Mouse (Mus musculus) hematopoietic multipotent progenitor cell, adult 10-12 weeks (in vitro differentiated cells): Measurements from ENCODE around the gene Mtrf1. TPM values are rescaled to one million over a fixed set of nuclear protein-coding genes. Genes with fewer than 3 reads are reported as not detected.

Experiments
- polyA plus RNA-seq: library from polyadenylated mRNA; stranded (reverse); fragments of >175 nt; gene quantifications from 2 replicates; pipeline ENCODE4 v1.2.3, GENCODE M21; 2012; ENCODE audit warnings: low replicate concordance

Gene Mtrf1
- 0.20 and 0.33 TPM in 2 replicates for polyA plus RNA-seq

DNA sequence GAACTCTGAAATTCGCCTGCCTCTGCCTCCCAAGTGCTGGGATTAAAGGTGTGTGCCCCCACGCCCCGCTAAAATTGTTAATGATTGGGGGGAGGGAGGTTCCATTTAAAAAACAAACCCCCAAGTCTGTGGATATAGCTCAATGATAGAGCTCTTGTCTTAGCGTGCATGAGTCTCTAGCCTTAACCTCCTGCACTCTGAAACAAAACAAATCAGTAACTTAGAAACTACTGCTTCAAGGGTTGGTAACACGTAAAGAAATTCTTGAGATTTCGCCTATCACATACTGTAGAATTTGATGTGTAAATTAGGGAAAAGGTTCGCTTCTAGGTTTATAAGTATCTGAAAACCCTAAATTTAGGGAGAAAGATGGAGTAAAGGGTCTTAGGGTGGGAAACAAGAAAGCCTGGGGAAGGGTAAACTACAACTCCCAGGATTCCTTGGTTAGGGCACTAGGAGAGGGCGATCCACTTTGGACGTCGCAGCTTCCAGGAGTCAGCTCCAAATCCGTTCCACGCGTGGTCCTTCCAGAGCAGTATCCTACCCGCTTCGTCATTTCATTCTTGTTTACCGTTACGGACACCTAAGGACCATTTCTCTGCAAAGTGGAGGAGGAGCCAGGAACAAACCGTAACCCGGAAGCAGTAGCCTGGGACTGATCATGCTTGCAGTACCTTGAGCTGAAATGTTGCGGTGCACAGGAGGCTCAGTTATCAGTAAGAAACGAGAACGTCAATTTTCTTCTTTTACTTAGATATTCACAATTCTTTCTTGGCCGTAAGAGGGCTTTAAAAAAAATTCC lies at the start of gene Mtrf1:
TSS of gene Mtrf1 (plus strand) at position 452 of the 802 bp plus-strand sequence.

DNA sequence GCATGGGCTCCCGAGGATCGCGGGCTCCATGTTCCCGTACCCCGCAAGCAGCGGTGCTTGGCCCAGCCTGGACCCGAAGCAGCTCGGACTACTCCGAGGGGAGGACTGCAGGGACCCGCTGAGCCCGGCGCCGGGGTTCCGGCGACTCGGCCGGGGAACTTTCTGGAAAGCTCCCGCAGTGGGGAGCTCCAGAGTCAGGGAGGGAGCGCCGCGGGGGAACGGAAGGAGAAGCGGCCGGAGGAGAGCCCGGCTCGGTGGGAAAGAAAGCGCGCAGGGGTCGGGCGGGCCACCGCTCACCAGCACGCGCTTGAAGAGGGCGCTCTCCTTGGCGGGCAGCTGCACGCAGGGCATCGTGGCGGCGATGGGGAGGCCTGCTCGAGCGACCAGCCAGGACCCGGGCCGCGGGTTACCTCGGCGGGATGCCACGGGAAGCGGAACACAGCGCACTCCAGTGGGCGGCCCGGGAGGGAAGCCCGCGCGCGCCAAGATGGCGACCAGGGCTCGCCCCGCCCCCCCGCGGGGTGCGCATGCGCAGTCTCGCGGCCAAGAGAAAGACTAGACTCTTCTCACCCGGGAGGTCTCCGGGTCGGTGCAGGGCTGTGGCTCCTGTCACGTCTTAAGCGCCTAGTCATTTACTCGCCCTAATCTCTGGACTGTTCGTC lies 7.2 kb upstream of the Mtrf1 start, which contains the start of gene Naa16:
TSS of gene Naa16 (minus strand) at position 514 of the 662 bp plus-strand sequence.

DNA sequence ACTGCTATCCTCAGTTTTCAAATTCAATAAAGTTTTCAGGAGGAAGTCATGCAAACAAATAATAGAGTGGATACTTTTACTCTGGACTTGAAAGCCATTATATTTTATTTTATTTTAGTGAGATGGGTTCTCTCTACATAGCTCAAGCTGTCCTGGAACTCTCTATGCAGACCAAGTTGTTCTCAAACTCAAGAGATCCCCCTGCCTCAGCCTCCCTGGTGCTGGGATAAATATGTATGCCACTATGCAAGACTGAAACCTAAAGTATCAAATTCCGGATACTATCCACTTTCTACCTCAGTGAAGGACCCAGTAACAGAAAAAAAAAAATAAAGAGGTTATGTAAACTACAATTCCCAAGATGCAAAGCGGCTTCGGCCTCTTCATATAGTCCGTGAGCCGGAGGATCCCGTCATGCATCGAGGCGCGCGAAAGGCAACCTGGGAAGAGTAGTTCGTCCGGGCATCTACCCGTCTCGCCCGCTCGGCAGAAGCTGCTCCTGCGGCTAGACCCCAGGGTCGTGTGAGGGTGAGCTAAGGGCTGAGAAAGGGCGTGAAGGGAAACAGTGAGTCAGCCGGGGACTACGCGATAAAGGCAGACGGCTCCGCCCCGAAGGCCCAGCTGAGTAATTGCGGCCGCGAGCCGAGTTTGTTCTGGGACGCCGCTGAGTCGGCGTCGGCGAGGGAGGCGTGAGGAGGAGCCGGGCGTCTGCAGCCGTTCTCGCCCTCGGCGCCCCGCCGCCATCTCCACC lies 28.6 kb downstream of the Mtrf1 start, which contains the start of gene Kbtbd7:
TSS of gene Kbtbd7 (plus strand) at position 533 of the 751 bp plus-strand sequence.

DNA sequence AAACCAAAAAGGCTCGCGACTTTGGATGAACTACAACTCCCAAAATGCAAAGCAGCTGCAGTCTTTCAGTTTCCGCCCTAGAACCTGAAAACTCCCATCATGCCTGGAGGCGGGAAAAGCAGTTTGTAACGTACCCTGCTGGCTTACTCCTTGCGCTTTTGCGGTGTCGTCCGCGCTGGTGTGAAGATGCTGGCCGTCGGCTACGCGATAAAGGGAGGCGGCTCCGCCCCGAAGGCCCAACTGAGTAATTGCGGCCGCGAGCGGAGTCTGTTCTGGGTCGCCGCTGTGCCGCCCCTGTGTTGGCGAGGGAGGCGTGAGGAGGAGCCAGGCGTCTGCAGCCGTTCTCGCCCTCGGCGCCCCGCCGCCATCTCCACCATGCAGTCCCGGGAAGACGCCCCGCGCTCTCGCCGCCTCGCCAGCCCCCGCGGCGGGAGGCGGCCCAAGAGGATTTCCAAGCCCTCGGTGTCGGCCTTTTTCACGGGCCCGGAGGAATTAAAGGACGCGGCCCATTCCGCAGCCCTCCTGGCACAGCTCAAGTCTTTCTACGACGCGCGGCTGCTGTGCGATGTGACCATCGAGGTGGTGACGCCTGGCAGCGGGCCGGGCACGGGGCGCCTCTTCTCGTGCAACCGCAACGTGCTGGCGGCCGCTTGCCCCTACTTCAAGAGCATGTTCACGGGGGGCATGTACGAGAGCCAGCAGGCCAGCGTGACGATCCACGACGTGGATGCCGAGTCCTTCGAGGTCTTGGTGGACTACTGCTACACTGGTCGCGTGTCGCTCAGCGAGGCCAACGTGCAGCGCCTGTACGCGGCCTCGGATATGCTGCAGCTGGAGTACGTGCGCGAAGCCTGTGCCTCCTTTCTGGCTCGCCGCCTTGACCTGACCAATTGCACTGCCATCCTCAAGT lies 54.4 kb downstream of the Mtrf1 start, which contains the start of gene Kbtbd6:
TSS of gene Kbtbd6 (plus strand) at position 155 of the 910 bp plus-strand sequence.

Other genes starting within 250 kb of the Mtrf1 start
- gene Zfp957, start 150.4 kb upstream of the Mtrf1 start, polyA plus RNA-seq: not detected in 2 replicates
- 19.8 and 28.5 TPM in 2 replicates for gene Rgcc, start 96.1 kb upstream of the Mtrf1 start, polyA plus RNA-seq
- 22.1 and 26.2 TPM in 2 replicates for gene Naa16, start 7.0 kb upstream of the Mtrf1 start, polyA plus RNA-seq
- 4.7 and 5.5 TPM in 2 replicates for gene Kbtbd7, start 28.7 kb downstream of the Mtrf1 start, polyA plus RNA-seq
- 0.39 and 0.46 TPM in 2 replicates for gene Kbtbd6, start 54.1 kb downstream of the Mtrf1 start, polyA plus RNA-seq
- gene Elf1, start 83.4 kb downstream of the Mtrf1 start, polyA plus RNA-seq: 12.2 and 13.3 TPM in 2 replicates
- gene Wbp4, start 83.7 kb downstream of the Mtrf1 start, polyA plus RNA-seq: 6.9 and 12.2 TPM in 2 replicates
- 0.94 and 2.6 TPM in 2 replicates for gene Sugt1, start 189.9 kb downstream of the Mtrf1 start, polyA plus RNA-seq